Mouse (Mus musculus): Measurements from ENCODE around the gene D430042O09Rik.
"Not testable (repeated sequence)": the region's sequence is repeated elsewhere in the genome, so short reads cannot be mapped to it uniquely, and the experiment has no call there.

D430042O09Rik gene

GRCm38 (mm10) chr7:125707593-125708022, at the start of gene D430042O09Rik, which contains the start of gene Gtf3c1:
Gene D430042O09Rik, plus strand, starts transcription at chr7:125707888.
Gene Gtf3c1, minus strand, starts transcription at chr7:125707780.
- DNase-seq: peak; percentile 99

GRCm38 (mm10) chr7:125663654-125664053, 44.0 kb upstream of the D430042O09Rik start:
- DNase-seq: no peak

GRCm38 (mm10) chr7:125670865-125671264, 36.8 kb upstream of the D430042O09Rik start:
- DNase-seq: no peak

GRCm38 (mm10) chr7:125671396-125671795, 36.3 kb upstream of the D430042O09Rik start:
- DNase-seq: no peak

- peak; percentile 59 for DNase-seq
These were observed 32.8 kb upstream of the D430042O09Rik start for GRCm38 (mm10) chr7:125674916-125675315.

- DNase-seq: no peak
These were observed 28.9 kb upstream of the D430042O09Rik start for GRCm38 (mm10) chr7:125678756-125679155.

- no peak for DNase-seq
These were observed 27.8 kb upstream of the D430042O09Rik start for GRCm38 (mm10) chr7:125679936-125680335.

GRCm38 (mm10) chr7:125690516-125690915, 17.2 kb upstream of the D430042O09Rik start:
- DNase-seq: no peak

GRCm38 (mm10) chr7:125694056-125694455, 13.6 kb upstream of the D430042O09Rik start:
- DNase-seq: no peak

GRCm38 (mm10) chr7:125702791-125703190, 4.9 kb upstream of the D430042O09Rik start:
- no peak for DNase-seq

- no peak for DNase-seq
These were observed 502 bp upstream of the D430042O09Rik start for GRCm38 (mm10) chr7:125707186-125707585.

- DNase-seq: no peak
These were observed 412 bp downstream of the D430042O09Rik start for GRCm38 (mm10) chr7:125708100-125708499.

- DNase-seq: not testable (repeated sequence)
These were observed 5.9 kb downstream of the D430042O09Rik start for GRCm38 (mm10) chr7:125713542-125714055.

- DNase-seq: no peak
These were observed 7.1 kb downstream of the D430042O09Rik start for GRCm38 (mm10) chr7:125714803-125715202.

- no peak for DNase-seq
These were observed 9.0 kb downstream of the D430042O09Rik start for GRCm38 (mm10) chr7:125716724-125717123.

- no peak for DNase-seq
These were observed 9.9 kb downstream of the D430042O09Rik start for GRCm38 (mm10) chr7:125717612-125718011.

- no peak for DNase-seq
These were observed 12.7 kb downstream of the D430042O09Rik start for GRCm38 (mm10) chr7:125720370-125720769.

GRCm38 (mm10) chr7:125721033-125721432, 13.3 kb downstream of the D430042O09Rik start:
- DNase-seq: no peak

GRCm38 (mm10) chr7:125722127-125722526, 14.4 kb downstream of the D430042O09Rik start:
- no peak for DNase-seq

- peak; percentile 84 for DNase-seq
These were observed 15.7 kb downstream of the D430042O09Rik start for GRCm38 (mm10) chr7:125723189-125723972.

GRCm38 (mm10) chr7:125731679-125732078, 24.0 kb downstream of the D430042O09Rik start:
- no peak for DNase-seq

GRCm38 (mm10) chr7:125733791-125734190, 26.1 kb downstream of the D430042O09Rik start:
- no peak for DNase-seq

GRCm38 (mm10) chr7:125736366-125737015, 28.8 kb downstream of the D430042O09Rik start:
- no peak for DNase-seq

GRCm38 (mm10) chr7:125740521-125740920, 32.8 kb downstream of the D430042O09Rik start:
- no peak for DNase-seq

Data from retina, postnatal 1 day (tissue).